Mouse (Mus musculus): ENCODE results near the gene AL607142.1.

AL607142.1 gene

GRCm38 (mm10) chr4:120064696-120065095, at the start of gene AL607142.1:
Gene AL607142.1, plus strand, starts transcription at chr4:120064996.
- no peak for DNase-seq (ENCODE audit: extremely low read depth, insufficient read length, low spot score)

- no peak for DNase-seq (ENCODE audit: extremely low read depth, insufficient read length, low spot score)
These were observed 46.4 kb upstream of the AL607142.1 start for GRCm38 (mm10) chr4:120018426-120018825.

GRCm38 (mm10) chr4:120022392-120022791, 42.4 kb upstream of the AL607142.1 start:
- no peak for DNase-seq (ENCODE audit: extremely low read depth, insufficient read length, low spot score)

GRCm38 (mm10) chr4:120023221-120023840, 41.5 kb upstream of the AL607142.1 start:
- DNase-seq (ENCODE audit: extremely low read depth, insufficient read length, low spot score), result no peak

- no peak for DNase-seq (ENCODE audit: extremely low read depth, insufficient read length, low spot score)
These were observed 40.7 kb upstream of the AL607142.1 start for GRCm38 (mm10) chr4:120024071-120024470.

- no peak for DNase-seq (ENCODE audit: extremely low read depth, insufficient read length, low spot score)
These were observed 37.1 kb upstream of the AL607142.1 start for GRCm38 (mm10) chr4:120027671-120028070.

GRCm38 (mm10) chr4:120029937-120030336, 34.9 kb upstream of the AL607142.1 start:
- peak; percentile 72 for DNase-seq (ENCODE audit: extremely low read depth, insufficient read length, low spot score)

GRCm38 (mm10) chr4:120032320-120032983, 32.3 kb upstream of the AL607142.1 start:
- peak; percentile 87 for DNase-seq (ENCODE audit: extremely low read depth, insufficient read length, low spot score)

- DNase-seq (ENCODE audit: extremely low read depth, insufficient read length, low spot score), result peak; percentile 79
These were observed 31.8 kb upstream of the AL607142.1 start for GRCm38 (mm10) chr4:120032984-120033355.

- no peak for DNase-seq (ENCODE audit: extremely low read depth, insufficient read length, low spot score)
These were observed 28.5 kb upstream of the AL607142.1 start for GRCm38 (mm10) chr4:120036294-120036693.

- DNase-seq (ENCODE audit: extremely low read depth, insufficient read length, low spot score), result no peak
These were observed 27.8 kb upstream of the AL607142.1 start for GRCm38 (mm10) chr4:120037007-120037406.

GRCm38 (mm10) chr4:120041520-120041919, 23.3 kb upstream of the AL607142.1 start:
- DNase-seq (ENCODE audit: extremely low read depth, insufficient read length, low spot score), result no peak

GRCm38 (mm10) chr4:120042480-120042879, 22.3 kb upstream of the AL607142.1 start:
- no peak for DNase-seq (ENCODE audit: extremely low read depth, insufficient read length, low spot score)

GRCm38 (mm10) chr4:120044612-120045011, 20.2 kb upstream of the AL607142.1 start:
- no peak for DNase-seq (ENCODE audit: extremely low read depth, insufficient read length, low spot score)

GRCm38 (mm10) chr4:120045131-120045537, 19.7 kb upstream of the AL607142.1 start:
- DNase-seq (ENCODE audit: extremely low read depth, insufficient read length, low spot score), result no peak

GRCm38 (mm10) chr4:120045871-120046270, 18.9 kb upstream of the AL607142.1 start:
- no peak for DNase-seq (ENCODE audit: extremely low read depth, insufficient read length, low spot score)

- DNase-seq (ENCODE audit: extremely low read depth, insufficient read length, low spot score), result no peak
These were observed 17.7 kb upstream of the AL607142.1 start for GRCm38 (mm10) chr4:120047060-120047459.

- no peak for DNase-seq (ENCODE audit: extremely low read depth, insufficient read length, low spot score)
These were observed 16.5 kb upstream of the AL607142.1 start for GRCm38 (mm10) chr4:120048274-120048673.

GRCm38 (mm10) chr4:120049857-120050256, 14.9 kb upstream of the AL607142.1 start:
- no peak for DNase-seq (ENCODE audit: extremely low read depth, insufficient read length, low spot score)

- no peak for DNase-seq (ENCODE audit: extremely low read depth, insufficient read length, low spot score)
These were observed 12.3 kb upstream of the AL607142.1 start for GRCm38 (mm10) chr4:120052481-120052880.

GRCm38 (mm10) chr4:120053026-120054005, 11.5 kb upstream of the AL607142.1 start:
- no peak for DNase-seq (ENCODE audit: extremely low read depth, insufficient read length, low spot score)

Data from 3134 (cell line).